Mouse (Mus musculus) intestine, embryonic 15.5 days (tissue): Measurements from ENCODE around the gene Slc7a11. TPM values are rescaled to one million over a fixed set of nuclear protein-coding genes. Genes with fewer than 3 reads are reported as not detected.

ENCODE experiments used
- ATAC-seq: fragments of 200-750 bp; cut with Nextera tagmentation; 2 replicates; pipeline ENCODE4 v1.8.0; 2017; ENCODE audit warnings: moderate TSS enrichment, moderate library complexity
- H3K27ac ChIP-seq: fragments of 300-500 bp; sonication (generic); 2 replicates; pipeline ENCODE4 v1.5.1; 2015; ENCODE audit warnings: mild to moderate bottlenecking, inconsistent platforms
- H3K27me3 ChIP-seq: fragments of 300-500 bp; sonication (generic); replicated peaks from 2 replicates; pipeline ENCODE4 v1.6.1; 2015; ENCODE audit warnings: inconsistent platforms
- H3K36me3 ChIP-seq: fragments of 300-500 bp; sonication (generic); 2 replicates; pipeline ENCODE4 v1.6.1; 2015; ENCODE audit warnings: inconsistent platforms
- H3K4me1 ChIP-seq: fragments of 300-500 bp; sonication (generic); replicated peaks from 2 replicates; pipeline ENCODE4 v1.6.1; 2015; ENCODE audit warnings: inconsistent platforms
- H3K4me2 ChIP-seq: fragments of 300-500 bp; sonication (generic); replicated peaks from 2 replicates; pipeline ENCODE4 v1.6.1; 2015; ENCODE audit warnings: mild to moderate bottlenecking, inconsistent platforms
- H3K4me3 ChIP-seq: fragments of 300-500 bp; sonication (generic); replicated peaks from 2 replicates; pipeline ENCODE4 v1.5.1; 2015; ENCODE audit warnings: inconsistent platforms
- H3K9ac ChIP-seq: fragments of 300-500 bp; sonication (generic); 2 replicates; pipeline ENCODE4 v1.6.1; 2015; ENCODE audit warnings: inconsistent platforms
- H3K9me3 ChIP-seq: fragments of 300-500 bp; sonication (generic); 2 replicates; pipeline ENCODE4 v1.6.1; 2016; ENCODE audit warnings: inconsistent platforms
- WGBS: fragments of 180-500 bp; shearing (Covaris S2); methylation state at CpG from one replicate; pipeline ENCODE4 v1.1.7; 2015; 5-methylcytosine and 5-hydroxymethylcytosine counted together
- polyA plus RNA-seq: library from polyadenylated mRNA; unstranded; fragments of >200 nt; fragmentation: Nextera tagmentation; extraction: Ambion mirVana; gene quantifications from 2 replicates; pipeline ENCODE4 v1.2.1, GENCODE M21; 2015

Gene Slc7a11
- polyA plus RNA-seq, 1 experiment from 2014 or later: 0.14 TPM

DNA sequence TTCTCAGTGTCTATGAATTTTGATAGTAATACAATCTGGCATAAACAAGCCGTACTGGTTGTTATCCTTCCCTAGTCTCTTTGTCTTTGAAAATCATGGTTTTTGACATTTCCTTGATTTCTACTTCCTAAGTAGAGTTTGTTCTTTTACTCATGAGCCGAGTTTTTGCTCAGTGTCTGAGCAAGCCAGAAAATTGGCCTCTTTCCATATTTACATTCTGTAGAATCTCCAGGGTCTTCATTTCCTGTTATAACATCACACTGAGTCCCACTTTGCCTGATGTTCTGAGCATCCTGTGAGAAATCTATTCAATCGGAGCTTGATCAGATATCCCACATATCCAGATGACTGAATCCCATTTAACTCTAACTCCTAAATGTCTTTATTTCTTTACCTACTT is 600.4 kb downstream of the Slc7a11 start:
- no peak overlapping the region for H3K27ac ChIP-seq
- WGBS: 42% methylated on average over 3 of the region's 3 CpGs
- no peak overlapping the region for H3K4me2 ChIP-seq
- no peaks in the 10 kb centered on the region for H3K4me1 ChIP-seq
- no peak overlapping the region for H3K9ac ChIP-seq
- H3K36me3 ChIP-seq: no peaks in the 10 kb centered on the region
- ATAC-seq: no peak
- H3K27me3 ChIP-seq: no peaks in the 10 kb centered on the region
- no peak overlapping the region for H3K4me3 ChIP-seq
- no peaks in the 10 kb centered on the region for H3K9me3 ChIP-seq
